Mouse (Mus musculus): Measurements from ENCODE around the gene C9orf72. TPM values are rescaled to one million over a fixed set of nuclear protein-coding genes. Genes with fewer than 3 reads are reported as not detected.

The C9orf72 gene
- polyA plus RNA-seq, 1 experiment from 2014 or later, result 11.2 TPM

DNA sequence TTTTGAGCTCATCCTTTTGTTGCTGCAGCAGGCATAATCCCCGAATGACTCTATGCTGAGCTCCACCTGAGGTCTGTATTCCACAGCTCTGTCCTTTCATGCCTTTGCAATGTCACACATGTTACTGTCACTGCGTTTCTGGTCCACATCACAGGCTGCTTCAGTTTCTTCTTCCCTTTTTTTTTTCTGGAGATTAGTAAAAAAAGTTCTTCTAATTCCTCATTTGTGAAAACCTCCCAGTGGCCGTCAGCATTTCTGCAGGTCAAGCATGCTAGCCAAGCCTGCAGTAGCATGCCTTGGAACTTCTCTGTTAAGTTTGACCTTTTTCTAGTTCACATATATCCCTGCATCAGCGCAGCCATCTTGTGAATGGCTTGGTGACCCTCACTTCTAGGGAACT, 4.1 kb downstream of the C9orf72 start:
- Histone ChIP-seq H3K4me2 (no peak overlapping the region), H3K4me3 (no peak overlapping the region)
- WGBS, result 41% methylated on average over 4 of the region's 4 CpGs

GRCm38 (mm10) chr4:35221131-35221530, 4.8 kb downstream of the C9orf72 start:
- WGBS, result 28% methylated on average over 2 of the region's 2 CpGs
- Histone ChIP-seq H3K9me3 (no peaks in the 10 kb centered on the region), H3K27me3 (no peaks in the 10 kb centered on the region), H3K4me1 (no peaks in the 10 kb centered on the region), H3K27ac (no peak overlapping the region), H3K9ac (no peak overlapping the region), H3K4me3 (no peak overlapping the region), H3K36me3 (peaks cover 3% of the 10 kb centered on the region; the same call in 1 of the 2 replicates), H3K4me2 (no peak overlapping the region)
- ATAC-seq (ENCODE audit: borderline replicate concordance, extremely low read depth, low FRiP score, low TSS enrichment), result no peak

More for the DNA sequence above, 4.1 kb downstream of the C9orf72 start:
- H3K4me1 ChIP-seq, result no peaks in the 10 kb centered on the region
- H3K36me3 ChIP-seq, result no peaks in the 10 kb centered on the region
- H3K27ac ChIP-seq, result no peak overlapping the region
- no peak overlapping the region for H3K9ac ChIP-seq
- no peak for ATAC-seq (ENCODE audit: borderline replicate concordance, extremely low read depth, low FRiP score, low TSS enrichment)
- no peaks in the 10 kb centered on the region for H3K27me3 ChIP-seq
- no peaks in the 10 kb centered on the region for H3K9me3 ChIP-seq

DNA sequence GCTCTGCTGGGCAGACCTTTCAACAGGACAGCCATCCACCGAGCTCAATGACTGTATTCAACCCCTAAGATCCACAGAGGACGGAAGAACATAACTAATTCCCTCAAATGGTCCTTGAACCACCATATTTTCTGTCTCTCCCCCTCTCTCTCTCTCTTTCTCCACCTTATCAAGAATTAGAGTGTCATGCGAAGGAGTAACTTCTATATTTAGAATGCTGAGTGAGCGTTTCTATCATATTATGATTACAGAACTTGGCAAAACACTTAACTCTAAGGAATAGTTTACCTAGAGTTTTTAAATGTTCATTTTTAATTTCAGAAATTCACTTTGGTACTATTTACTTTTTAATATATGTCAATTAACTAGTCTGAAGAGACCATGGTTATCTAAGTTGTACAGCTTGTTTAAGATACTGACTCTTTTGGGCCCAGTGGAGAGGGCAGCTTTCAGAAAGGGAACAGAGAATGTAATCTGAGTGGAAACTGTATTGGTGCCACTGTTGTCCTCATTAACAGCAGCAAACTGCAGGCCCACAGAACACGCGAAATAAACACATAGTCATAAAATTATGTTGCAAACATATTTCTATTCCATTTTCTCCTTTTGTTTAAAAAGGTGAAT, 5.8 kb downstream of the C9orf72 start:
- H3K9ac ChIP-seq, result no peak overlapping the region
- H3K4me3 ChIP-seq, result no peak overlapping the region
- no peak overlapping the region for H3K27ac ChIP-seq
- no peaks in the 10 kb centered on the region for H3K27me3 ChIP-seq
- no peak for ATAC-seq (ENCODE audit: borderline replicate concordance, extremely low read depth, low FRiP score, low TSS enrichment)
- no peaks in the 10 kb centered on the region for H3K9me3 ChIP-seq
- WGBS, result 51% methylated on average over 6 of the region's 6 CpGs
- no peaks in the 10 kb centered on the region for H3K4me1 ChIP-seq
- H3K4me2 ChIP-seq, result no peak overlapping the region
- peaks cover 9% of the 10 kb centered on the region; the same call in 1 of the 2 replicates for H3K36me3 ChIP-seq

- Histone ChIP-seq H3K27ac (no peak overlapping the region), H3K9me3 (no peaks in the 10 kb centered on the region), H3K4me2 (no peak overlapping the region), H3K4me3 (no peak overlapping the region), H3K36me3 (peaks cover 12% of the 10 kb centered on the region; the same call in 1 of the 2 replicates), H3K4me1 (no peaks in the 10 kb centered on the region), H3K27me3 (no peaks in the 10 kb centered on the region), H3K9ac (no peak overlapping the region)
- 57% methylated on average over 7 of the region's 7 CpGs for WGBS
- no peak for ATAC-seq (ENCODE audit: borderline replicate concordance, extremely low read depth, low FRiP score, low TSS enrichment)
These were observed 21.3 kb downstream of the C9orf72 start for GRCm38 (mm10) chr4:35204659-35205058.

DNA sequence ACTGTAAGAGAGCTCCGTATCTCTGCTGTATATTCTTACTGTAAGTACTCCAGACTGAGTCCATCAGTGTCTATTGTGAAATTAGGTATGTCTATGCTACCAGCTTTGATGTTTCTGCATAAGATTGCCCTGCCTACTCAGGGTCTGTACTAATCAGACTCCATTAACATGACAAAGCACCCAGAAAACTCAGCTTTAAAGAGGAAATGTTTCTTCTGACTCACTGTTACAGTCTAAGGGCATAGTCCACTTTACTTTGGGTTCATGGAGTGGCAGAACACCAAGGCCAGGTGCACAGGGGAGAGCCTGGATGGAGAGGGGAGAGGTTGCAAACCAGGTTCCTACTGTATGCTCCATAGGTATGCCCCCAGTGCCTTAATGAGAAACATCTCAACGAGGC, 22.3 kb downstream of the C9orf72 start:
- WGBS, result 91% methylated on average over 2 of the region's 2 CpGs
- Histone ChIP-seq H3K4me3 (no peak overlapping the region), H3K36me3 (peaks cover 12% of the 10 kb centered on the region; the same call in 1 of the 2 replicates), H3K27ac (no peak overlapping the region), H3K4me2 (no peak overlapping the region), H3K9me3 (no peaks in the 10 kb centered on the region), H3K27me3 (no peaks in the 10 kb centered on the region), H3K9ac (no peak overlapping the region), H3K4me1 (no peaks in the 10 kb centered on the region)
- ATAC-seq (ENCODE audit: borderline replicate concordance, extremely low read depth, low FRiP score, low TSS enrichment), result no peak

DNA sequence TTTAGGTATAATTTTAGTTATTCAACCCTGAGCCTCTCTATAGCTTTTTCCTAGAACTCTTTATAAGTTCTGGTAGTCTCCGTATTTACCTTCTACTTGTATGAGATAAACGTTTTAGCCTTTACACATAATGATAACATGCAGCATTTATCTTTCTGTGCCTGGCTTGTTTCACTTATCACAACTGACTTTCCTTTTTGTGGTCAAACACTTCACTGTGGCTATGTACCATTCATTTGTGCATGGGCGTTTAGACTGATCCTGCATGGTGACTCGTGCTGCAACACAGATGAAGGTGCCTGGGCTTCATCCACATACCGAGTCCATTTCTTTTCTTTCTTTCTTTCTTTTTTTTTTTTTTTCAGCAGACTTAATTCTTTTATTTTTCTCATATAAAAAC, 24.3 kb downstream of the C9orf72 start:
- Histone ChIP-seq H3K36me3 (peaks cover 12% of the 10 kb centered on the region; the same call in 1 of the 2 replicates), H3K27me3 (no peaks in the 10 kb centered on the region), H3K9me3 (no peaks in the 10 kb centered on the region), H3K27ac (no peak overlapping the region), H3K4me2 (no peak overlapping the region), H3K9ac (no peak overlapping the region), H3K4me1 (no peaks in the 10 kb centered on the region), H3K4me3 (no peak overlapping the region)
- WGBS, result 88% methylated on average over 5 of the region's 5 CpGs
- no peak for ATAC-seq (ENCODE audit: borderline replicate concordance, extremely low read depth, low FRiP score, low TSS enrichment)

DNA sequence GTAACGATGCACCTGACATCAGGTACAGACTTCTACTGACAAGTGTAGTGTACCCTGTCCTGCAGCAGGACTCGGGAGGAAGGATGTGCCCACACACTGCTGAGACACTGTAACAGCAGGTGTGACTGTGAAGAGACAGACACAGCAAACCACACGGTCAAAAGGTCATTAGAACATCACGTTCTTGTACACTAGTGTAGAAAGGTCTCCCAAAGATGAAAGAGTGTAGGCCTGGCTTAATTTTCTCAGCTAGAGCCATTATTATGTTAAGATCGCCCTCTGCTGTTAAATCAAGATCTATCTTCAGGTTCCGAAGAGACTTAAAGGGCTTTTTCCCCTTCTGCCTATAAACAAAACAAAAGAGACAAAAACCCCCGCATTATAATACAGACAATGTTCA, 33.2 kb downstream of the C9orf72 start:
- Histone ChIP-seq H3K4me1 (no peaks in the 10 kb centered on the region), H3K9me3 (no peaks in the 10 kb centered on the region), H3K36me3 (0 out of 2 replicates have a peak, but pooled peaks cover 6% of the 10 kb centered on the region), H3K27me3 (no peaks in the 10 kb centered on the region), H3K4me3 (no peak overlapping the region), H3K4me2 (no peak overlapping the region), H3K9ac (no peak overlapping the region), H3K27ac (no peak overlapping the region)
- ATAC-seq (ENCODE audit: borderline replicate concordance, extremely low read depth, low FRiP score, low TSS enrichment), result no peak
- WGBS, result 38% methylated on average over 7 of the region's 7 CpGs

- Histone ChIP-seq H3K9ac (no peak overlapping the region), H3K9me3 (no peaks in the 10 kb centered on the region), H3K27me3 (no peaks in the 10 kb centered on the region), H3K4me2 (no peak overlapping the region), H3K4me3 (no peak overlapping the region), H3K27ac (no peak overlapping the region), H3K36me3 (0 out of 2 replicates have a peak, but pooled peaks cover 6% of the 10 kb centered on the region), H3K4me1 (no peaks in the 10 kb centered on the region)
- no peak for ATAC-seq (ENCODE audit: borderline replicate concordance, extremely low read depth, low FRiP score, low TSS enrichment)
- WGBS, result 67% methylated on average over 5 of the region's 5 CpGs
These were observed 36.2 kb downstream of the C9orf72 start for GRCm38 (mm10) chr4:35189794-35190193.

DNA sequence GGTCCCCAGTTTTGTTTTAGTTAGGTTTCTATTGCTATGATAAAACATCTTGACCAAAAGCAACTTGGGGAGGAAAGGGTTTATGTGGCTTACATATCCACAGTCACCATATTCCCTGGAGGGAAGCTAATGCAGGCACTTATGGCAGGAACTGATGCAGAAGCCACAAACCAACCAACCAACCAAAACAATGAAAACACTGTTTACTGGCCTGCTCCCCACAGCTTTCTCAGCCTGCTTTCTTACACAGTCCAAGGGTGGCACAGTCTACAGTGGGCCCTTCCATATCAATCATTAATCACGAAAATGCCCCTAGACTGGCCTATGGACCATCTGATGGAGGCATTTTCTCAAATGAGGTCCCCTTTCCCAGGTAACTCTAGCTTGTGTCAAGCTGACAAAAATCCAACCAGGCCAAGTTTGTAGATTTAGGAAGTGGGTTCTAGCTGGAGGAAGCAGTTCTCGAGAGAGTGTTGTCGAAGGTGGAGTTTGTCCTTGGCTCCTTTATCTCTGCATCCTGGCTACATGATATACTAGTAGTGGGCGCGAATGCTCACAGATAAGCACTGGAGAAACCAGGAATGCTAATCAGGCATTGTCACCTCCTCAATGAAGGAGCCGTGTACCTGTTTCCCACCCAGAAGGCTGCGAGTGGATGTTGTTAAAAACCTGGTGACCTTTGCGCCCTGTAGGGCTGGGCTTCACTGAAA, 38.2 kb downstream of the C9orf72 start:
- no peak overlapping the region for H3K4me3 ChIP-seq
- no peak overlapping the region for H3K9ac ChIP-seq
- H3K27me3 ChIP-seq, result no peaks in the 10 kb centered on the region
- no peaks in the 10 kb centered on the region for H3K9me3 ChIP-seq
- 0 out of 2 replicates have a peak, but pooled peaks cover 6% of the 10 kb centered on the region for H3K36me3 ChIP-seq
- no peaks in the 10 kb centered on the region for H3K4me1 ChIP-seq
- no peak overlapping the region for H3K4me2 ChIP-seq
- no peak for ATAC-seq (ENCODE audit: borderline replicate concordance, extremely low read depth, low FRiP score, low TSS enrichment)
- H3K27ac ChIP-seq, result no peak overlapping the region
- 81% methylated on average over 8 of the region's 8 CpGs for WGBS

- no peaks in the 10 kb centered on the region for H3K9me3 ChIP-seq
- no peak overlapping the region for H3K4me2 ChIP-seq
- 62% methylated on average over 12 of the region's 12 CpGs for WGBS
- no peak overlapping the region for H3K4me3 ChIP-seq
- H3K36me3 ChIP-seq, result no peaks in the 10 kb centered on the region
- no peaks in the 10 kb centered on the region for H3K4me1 ChIP-seq
- H3K9ac ChIP-seq, result no peak overlapping the region
- ATAC-seq (ENCODE audit: borderline replicate concordance, extremely low read depth, low FRiP score, low TSS enrichment), result no peak
- no peak overlapping the region for H3K27ac ChIP-seq
- no peaks in the 10 kb centered on the region for H3K27me3 ChIP-seq
These were observed 47.9 kb downstream of the C9orf72 start for GRCm38 (mm10) chr4:35177926-35178645.

DNA sequence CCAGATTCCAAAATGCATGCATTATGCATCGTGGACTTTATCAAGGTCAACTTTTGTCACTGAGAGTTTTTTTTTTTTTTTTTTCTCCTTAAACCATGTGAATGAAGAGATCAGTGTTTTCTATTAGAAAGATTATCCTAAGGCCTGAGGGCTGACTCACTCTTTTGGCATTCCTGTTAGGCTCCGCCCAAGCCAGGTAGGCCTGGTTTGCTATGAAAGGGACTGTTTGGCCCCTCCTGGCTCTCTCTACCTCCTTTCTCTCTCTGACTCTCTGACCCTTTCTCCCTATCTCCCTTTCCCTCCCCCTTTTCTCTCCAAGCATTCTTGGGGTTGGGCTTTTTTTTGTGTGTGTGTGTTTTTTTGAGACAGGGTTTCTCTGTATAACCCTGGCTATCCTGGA, 50.4 kb downstream of the C9orf72 start:
- Histone ChIP-seq H3K27me3 (no peaks in the 10 kb centered on the region), H3K4me3 (no peak overlapping the region), H3K9ac (no peak overlapping the region), H3K4me2 (no peak overlapping the region), H3K27ac (no peak overlapping the region), H3K36me3 (no peaks in the 10 kb centered on the region), H3K9me3 (no peaks in the 10 kb centered on the region), H3K4me1 (no peaks in the 10 kb centered on the region)
- WGBS, result 89% methylated on average over 2 of the region's 2 CpGs
- no peak for ATAC-seq (ENCODE audit: borderline replicate concordance, extremely low read depth, low FRiP score, low TSS enrichment)

DNA sequence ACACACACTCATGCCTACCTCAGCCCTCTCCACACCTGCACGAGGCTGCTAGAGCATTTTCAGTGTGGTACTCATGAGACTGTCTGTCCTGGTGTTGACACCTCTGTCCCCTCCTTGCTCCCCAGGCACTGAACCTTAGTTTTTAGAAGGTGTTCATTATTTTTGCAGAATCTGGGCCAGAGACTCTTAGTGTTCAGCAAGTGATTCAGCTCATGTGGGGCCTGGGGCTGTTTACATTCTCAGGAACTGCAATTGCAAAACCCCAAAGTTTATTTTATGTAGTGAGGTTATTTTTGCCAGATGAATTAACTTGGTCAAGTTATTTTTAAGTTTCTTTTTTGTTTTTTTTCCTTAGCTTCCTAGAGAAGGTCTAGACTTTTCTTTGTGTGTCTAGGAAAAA, 52.4 kb downstream of the C9orf72 start:
- 56% methylated on average over 1 of the region's 1 CpGs for WGBS
- Histone ChIP-seq H3K4me3 (no peak overlapping the region), H3K4me2 (no peak overlapping the region), H3K27ac (no peak overlapping the region), H3K4me1 (no peaks in the 10 kb centered on the region), H3K9ac (no peak overlapping the region), H3K27me3 (no peaks in the 10 kb centered on the region), H3K36me3 (no peaks in the 10 kb centered on the region), H3K9me3 (no peaks in the 10 kb centered on the region)
- no peak for ATAC-seq (ENCODE audit: borderline replicate concordance, extremely low read depth, low FRiP score, low TSS enrichment)

Measured in lung, embryonic 15.5 days (tissue).